Mouse (Mus musculus) thymus, adult 2 months (tissue): ENCODE data around the gene Atp4b.

ENCODE experiments used
- CTCF ChIP-seq: fragments of 200-500 bp; IDR thresholded peaks from 2 replicates; pipeline ENCODE4 v1.5.1; 2012; ENCODE audit warnings: mild to moderate bottlenecking, control low read depth, low read length, moderate library complexity, borderline replicate concordance; ENCODE audit not compliant: control insufficient read depth, poor library complexity, insufficient read depth; ENCODE audit errors: extremely low read depth
- POLR2A ChIP-seq: fragments of 200-500 bp; IDR thresholded peaks from 2 replicates; pipeline ENCODE4 v1.6.1; 2012; ENCODE audit warnings: mild to moderate bottlenecking, low read length, control low read depth, moderate library complexity; ENCODE audit not compliant: control insufficient read depth, poor library complexity, insufficient read depth; ENCODE audit errors: extremely low read depth

DNA sequence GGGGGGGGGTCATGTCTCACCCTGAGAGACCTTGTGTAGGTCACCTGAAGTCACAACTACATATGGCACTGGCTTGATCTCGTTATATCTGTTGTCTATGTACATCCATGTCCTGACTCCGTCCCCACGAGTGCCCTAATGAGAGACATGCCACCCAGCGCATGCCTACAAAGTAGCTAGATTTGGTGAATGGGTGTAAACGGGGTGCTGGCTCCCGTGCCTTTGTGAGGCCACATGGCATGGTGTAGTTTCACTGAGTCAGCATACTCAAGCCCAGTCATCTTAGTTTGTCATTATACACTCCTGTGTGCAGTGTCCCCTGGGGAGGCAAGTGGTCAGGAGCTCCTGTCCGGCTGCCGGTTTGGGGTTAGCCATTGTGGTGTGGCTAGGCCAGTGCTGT lies 56.0 kb downstream of the Atp4b start:
- TF ChIP-seq POLR2A (no peak), CTCF (no peak)
